Mouse (Mus musculus): ENCODE data around the gene Rrp12. TPM values are rescaled to one million over a fixed set of nuclear protein-coding genes. Genes with fewer than 3 reads are reported as not detected.

Rrp12 gene
- total RNA-seq, 1 experiment from 2014 or later, result 20.5 TPM

GRCm38 (mm10) chr19:41850719-41851543 lies 45.0 kb downstream of the Rrp12 start:
- 0 out of 2 replicates have a peak, but pooled peaks have one; percentile 8 for ATAC-seq (replicated peaks; ENCODE audit: low read depth, poor library complexity, severe bottlenecking)

GRCm38 (mm10) chr19:41850021-41850718 lies 45.8 kb downstream of the Rrp12 start:
- ATAC-seq (replicated peaks; ENCODE audit: low read depth, poor library complexity, severe bottlenecking), result no peak

GRCm38 (mm10) chr19:41847992-41848851 lies 47.8 kb downstream of the Rrp12 start, which contains the start of gene Frat2:
Frat2 (minus strand) TSS chr19:41848132.
- ATAC-seq (replicated peaks; ENCODE audit: low read depth, poor library complexity, severe bottlenecking), result peak; percentile 89

GRCm38 (mm10) chr19:41847614-41847991 lies 48.4 kb downstream of the Rrp12 start:
- peak; percentile 13 for ATAC-seq (replicated peaks; ENCODE audit: low read depth, poor library complexity, severe bottlenecking)

GRCm38 (mm10) chr19:41847091-41847581 lies 48.8 kb downstream of the Rrp12 start:
- no peak for ATAC-seq (replicated peaks; ENCODE audit: low read depth, poor library complexity, severe bottlenecking)

- no peak for ATAC-seq (replicated peaks; ENCODE audit: low read depth, poor library complexity, severe bottlenecking)
These were observed 49.4 kb downstream of the Rrp12 start for GRCm38 (mm10) chr19:41846366-41847090.

- no peak for ATAC-seq (replicated peaks; ENCODE audit: low read depth, poor library complexity, severe bottlenecking)
These were observed 51.6 kb downstream of the Rrp12 start for GRCm38 (mm10) chr19:41844345-41844744.

- peak; percentile 52 for ATAC-seq (replicated peaks; ENCODE audit: low read depth, poor library complexity, severe bottlenecking)
These were observed 53.3 kb downstream of the Rrp12 start for GRCm38 (mm10) chr19:41842706-41843105.

GRCm38 (mm10) chr19:41842196-41842595 lies 53.8 kb downstream of the Rrp12 start:
- ATAC-seq (replicated peaks; ENCODE audit: low read depth, poor library complexity, severe bottlenecking), result no peak

GRCm38 (mm10) chr19:41841105-41841750 lies 54.7 kb downstream of the Rrp12 start:
- ATAC-seq (replicated peaks; ENCODE audit: low read depth, poor library complexity, severe bottlenecking), result no peak

GRCm38 (mm10) chr19:41839685-41840084 lies 56.3 kb downstream of the Rrp12 start:
- ATAC-seq (replicated peaks; ENCODE audit: low read depth, poor library complexity, severe bottlenecking), result no peak

GRCm38 (mm10) chr19:41838808-41839207 lies 57.2 kb downstream of the Rrp12 start:
- ATAC-seq (replicated peaks; ENCODE audit: low read depth, poor library complexity, severe bottlenecking), result no peak

- ATAC-seq (replicated peaks; ENCODE audit: low read depth, poor library complexity, severe bottlenecking), result no peak
These were observed 58.1 kb downstream of the Rrp12 start for GRCm38 (mm10) chr19:41837917-41838261.

- no peak for ATAC-seq (replicated peaks; ENCODE audit: low read depth, poor library complexity, severe bottlenecking)
These were observed 58.6 kb downstream of the Rrp12 start for GRCm38 (mm10) chr19:41837194-41837916.

- ATAC-seq (replicated peaks; ENCODE audit: low read depth, poor library complexity, severe bottlenecking), result no peak
These were observed 59.3 kb downstream of the Rrp12 start for GRCm38 (mm10) chr19:41836719-41837118.

- peak; percentile 85 for ATAC-seq (replicated peaks; ENCODE audit: low read depth, poor library complexity, severe bottlenecking)
These were observed 60.2 kb downstream of the Rrp12 start for GRCm38 (mm10) chr19:41835816-41836215.

GRCm38 (mm10) chr19:41835407-41835806 lies 60.6 kb downstream of the Rrp12 start:
- ATAC-seq (replicated peaks; ENCODE audit: low read depth, poor library complexity, severe bottlenecking), result no peak

- ATAC-seq (replicated peaks; ENCODE audit: low read depth, poor library complexity, severe bottlenecking), result no peak
These were observed 63.3 kb downstream of the Rrp12 start for GRCm38 (mm10) chr19:41832501-41833201.
